Mouse (Mus musculus) midbrain, embryonic 12.5 days (tissue): ENCODE data around the gene Kazn. TPM values are rescaled to one million over a fixed set of nuclear protein-coding genes. Genes with fewer than 3 reads are reported as not detected.

Source experiments
- ATAC-seq: fragments of 200-750 bp; cut with Nextera tagmentation; 2 replicates; pipeline ENCODE4 v1.8.0; 2017; ENCODE audit warnings: low read depth, moderate TSS enrichment, moderate library complexity; ENCODE audit not compliant: low FRiP score
- H3K27ac ChIP-seq: fragments of 300-500 bp; sonication (generic); replicated peaks from 2 replicates; pipeline ENCODE4 v1.5.1; 2016; ENCODE audit warnings: mild to moderate bottlenecking
- H3K27me3 ChIP-seq: fragments of 300-500 bp; sonication (generic); 2 replicates; pipeline ENCODE4 v1.6.1; 2016; ENCODE audit warnings: mild to moderate bottlenecking
- H3K36me3 ChIP-seq: fragments of 300-500 bp; sonication (generic); 2 replicates; pipeline ENCODE4 v1.6.1; 2016
- H3K4me1 ChIP-seq: fragments of 300-500 bp; sonication (generic); 2 replicates; pipeline ENCODE4 v1.6.1; 2016
- H3K4me2 ChIP-seq: fragments of 300-500 bp; sonication (generic); replicated peaks from 2 replicates; pipeline ENCODE4 v1.6.1; 2016; ENCODE audit warnings: mild to moderate bottlenecking, moderate library complexity
- H3K4me3 ChIP-seq: fragments of 300-500 bp; sonication (generic); 2 replicates; pipeline ENCODE4 v1.5.1; 2016; ENCODE audit warnings: mild to moderate bottlenecking
- H3K9ac ChIP-seq: fragments of 300-500 bp; sonication (generic); replicated peaks from 2 replicates; pipeline ENCODE4 v1.6.1; 2016; ENCODE audit warnings: mild to moderate bottlenecking, moderate library complexity
- H3K9me3 ChIP-seq: fragments of 300-500 bp; sonication (generic); 2 replicates; pipeline ENCODE4 v1.6.1; 2016; ENCODE audit warnings: mild to moderate bottlenecking
- WGBS: fragments of 180-500 bp; shearing (Covaris S2); methylation state at CpG from one replicate; pipeline ENCODE4 v1.1.7; 2016; 5-methylcytosine and 5-hydroxymethylcytosine counted together
- polyA plus RNA-seq: library from polyadenylated mRNA; unstranded; fragments of >200 nt; fragmentation: Nextera tagmentation; extraction: Ambion mirVana; gene quantifications from 2 replicates; pipeline ENCODE4 v1.2.1, GENCODE M21; 2016

Gene Kazn
- polyA plus RNA-seq, 1 experiment from 2014 or later: 22.0 TPM

GRCm38 (mm10) chr4:142091100-142091499 lies 148.1 kb downstream of the Kazn start:
- H3K9me3 ChIP-seq: no peaks in the 10 kb centered on the region
- WGBS: 73% methylated on average over 2 of the region's 2 CpGs
- no peak for ATAC-seq

GRCm38 (mm10) chr4:142089966-142090365 lies 149.2 kb downstream of the Kazn start:
- H3K27ac ChIP-seq: no peak overlapping the region
- ATAC-seq: no peak
- WGBS: 78% methylated on average over 6 of the region's 6 CpGs
- no peak overlapping the region for H3K4me3 ChIP-seq
- peaks cover 19% of the 10 kb centered on the region for H3K27me3 ChIP-seq
- no peak overlapping the region for H3K9ac ChIP-seq
- H3K9me3 ChIP-seq: no peaks in the 10 kb centered on the region
- peaks cover 1% of the 10 kb centered on the region; the same call in 1 of the 2 replicates for H3K4me1 ChIP-seq
- H3K4me2 ChIP-seq: no peak overlapping the region
- no peaks in the 10 kb centered on the region for H3K36me3 ChIP-seq

More at GRCm38 (mm10) chr4:142091100-142091499, 148.1 kb downstream of the Kazn start:
- Histone ChIP-seq H3K9ac (no peak overlapping the region), H3K4me3 (no peak overlapping the region), H3K36me3 (no peaks in the 10 kb centered on the region), H3K4me1 (peaks cover 3% of the 10 kb centered on the region; the same call in 1 of the 2 replicates), H3K27me3 (peaks cover 7% of the 10 kb centered on the region), H3K4me2 (no peak overlapping the region), H3K27ac (no peak overlapping the region)

- no peak overlapping the region for H3K9ac ChIP-seq
- H3K27me3 ChIP-seq: peaks cover 30% of the 10 kb centered on the region
- ATAC-seq: no peak
- no peaks in the 10 kb centered on the region for H3K9me3 ChIP-seq
- no peak overlapping the region for H3K4me2 ChIP-seq
- no peak overlapping the region for H3K4me3 ChIP-seq
- no peak overlapping the region; the same call in 1 of the 2 replicates for H3K27ac ChIP-seq
- 78% methylated on average over 6 of the region's 6 CpGs for WGBS
- peaks cover 13% of the 10 kb centered on the region for H3K4me1 ChIP-seq
- no peaks in the 10 kb centered on the region for H3K36me3 ChIP-seq
These were observed 150.4 kb downstream of the Kazn start for GRCm38 (mm10) chr4:142088836-142089235.

- WGBS: 35% methylated on average over 4 of the region's 4 CpGs
- no peak for ATAC-seq
- peaks cover 17% of the 10 kb centered on the region for H3K4me1 ChIP-seq
- peaks cover 34% of the 10 kb centered on the region for H3K27me3 ChIP-seq
- no peaks in the 10 kb centered on the region for H3K9me3 ChIP-seq
- no peak overlapping the region for H3K9ac ChIP-seq
- no peak overlapping the region for H3K4me2 ChIP-seq
- no peak overlapping the region; the same call in 1 of the 2 replicates for H3K27ac ChIP-seq
- H3K4me3 ChIP-seq: no peak overlapping the region
- no peaks in the 10 kb centered on the region for H3K36me3 ChIP-seq
These were observed 150.8 kb downstream of the Kazn start for GRCm38 (mm10) chr4:142088409-142088808.

GRCm38 (mm10) chr4:142084936-142085563 lies 154.2 kb downstream of the Kazn start:
- peak overlapping the region; percentile 65 for H3K4me3 ChIP-seq
- 8% methylated on average over 20 of the region's 20 CpGs for WGBS
- no peaks in the 10 kb centered on the region for H3K9me3 ChIP-seq
- no peak for ATAC-seq
- no peaks in the 10 kb centered on the region for H3K36me3 ChIP-seq
- peak overlapping the region; percentile 98 for H3K4me2 ChIP-seq
- peaks cover 26% of the 10 kb centered on the region for H3K4me1 ChIP-seq
- H3K27me3 ChIP-seq: peaks cover 61% of the 10 kb centered on the region
- no peak overlapping the region for H3K27ac ChIP-seq
- no peak overlapping the region for H3K9ac ChIP-seq

GRCm38 (mm10) chr4:142084131-142084899 lies 154.9 kb downstream of the Kazn start, which contains the start of gene Tmem51:
Gene Tmem51, minus strand, starts transcription at chr4:142084304.
- Histone ChIP-seq H3K4me3 (peak within 1 kb of the TSS; percentile 65), H3K27ac (no peak within 1 kb of the TSS), H3K36me3 (no peaks in the 10 kb centered on the region), H3K4me2 (peak within 1 kb of the TSS; percentile 98), H3K9ac (peak within 1 kb of the TSS; percentile 63), H3K9me3 (no peaks in the 10 kb centered on the region), H3K27me3 (peaks cover 61% of the 10 kb centered on the region), H3K4me1 (peaks cover 26% of the 10 kb centered on the region)
- WGBS: under 1% methylated on average over 52 of the region's 52 CpGs
- peak; percentile 80 for ATAC-seq

- Histone ChIP-seq H3K4me3 (peak overlapping the region; percentile 65), H3K4me1 (peaks cover 26% of the 10 kb centered on the region), H3K9me3 (no peaks in the 10 kb centered on the region), H3K27me3 (peaks cover 61% of the 10 kb centered on the region), H3K9ac (peak overlapping the region; percentile 63), H3K36me3 (no peaks in the 10 kb centered on the region), H3K27ac (no peak overlapping the region), H3K4me2 (peak overlapping the region; percentile 98)
- 0% methylated on average over 25 of the region's 29 CpGs for WGBS
- ATAC-seq: peak; percentile 73
These were observed 155.5 kb downstream of the Kazn start for GRCm38 (mm10) chr4:142083762-142084130.

GRCm38 (mm10) chr4:142083193-142083592 lies 156.0 kb downstream of the Kazn start:
- no peak overlapping the region for H3K27ac ChIP-seq
- H3K9me3 ChIP-seq: no peaks in the 10 kb centered on the region
- peak overlapping the region; percentile 65; the same call in 1 of the 2 replicates for H3K4me3 ChIP-seq
- H3K36me3 ChIP-seq: no peaks in the 10 kb centered on the region
- H3K4me2 ChIP-seq: peak overlapping the region; percentile 98
- ATAC-seq: no peak
- H3K9ac ChIP-seq: no peak overlapping the region
- H3K27me3 ChIP-seq: peaks cover 61% of the 10 kb centered on the region
- WGBS: 46% methylated on average over 6 of the region's 6 CpGs
- peaks cover 26% of the 10 kb centered on the region for H3K4me1 ChIP-seq

- H3K27me3 ChIP-seq: peaks cover 62% of the 10 kb centered on the region
- H3K36me3 ChIP-seq: no peaks in the 10 kb centered on the region
- no peak overlapping the region for H3K9ac ChIP-seq
- no peak overlapping the region for H3K27ac ChIP-seq
- no peak overlapping the region for H3K4me3 ChIP-seq
- ATAC-seq: no peak
- H3K4me1 ChIP-seq: peaks cover 26% of the 10 kb centered on the region
- no peak overlapping the region for H3K4me2 ChIP-seq
- H3K9me3 ChIP-seq: no peaks in the 10 kb centered on the region
- WGBS: 76% methylated on average over 4 of the region's 4 CpGs
These were observed 156.5 kb downstream of the Kazn start for GRCm38 (mm10) chr4:142082703-142083102.

- Histone ChIP-seq H3K36me3 (no peaks in the 10 kb centered on the region), H3K9ac (no peak overlapping the region), H3K4me1 (peaks cover 26% of the 10 kb centered on the region), H3K27me3 (peaks cover 69% of the 10 kb centered on the region), H3K9me3 (no peaks in the 10 kb centered on the region), H3K4me2 (no peak overlapping the region), H3K27ac (no peak overlapping the region), H3K4me3 (no peak overlapping the region)
- 63% methylated on average over 13 of the region's 13 CpGs for WGBS
- no peak for ATAC-seq
These were observed 157.4 kb downstream of the Kazn start for GRCm38 (mm10) chr4:142081631-142082283.

GRCm38 (mm10) chr4:142080901-142081630 lies 158.1 kb downstream of the Kazn start:
- H3K27ac ChIP-seq: no peak overlapping the region
- no peaks in the 10 kb centered on the region for H3K9me3 ChIP-seq
- peaks cover 26% of the 10 kb centered on the region for H3K4me1 ChIP-seq
- no peak overlapping the region for H3K4me3 ChIP-seq
- 59% methylated on average over 17 of the region's 18 CpGs for WGBS
- no peak for ATAC-seq
- H3K36me3 ChIP-seq: no peaks in the 10 kb centered on the region
- no peak overlapping the region for H3K9ac ChIP-seq
- H3K27me3 ChIP-seq: peaks cover 62% of the 10 kb centered on the region
- no peak overlapping the region for H3K4me2 ChIP-seq
